Mouse (Mus musculus): ENCODE results near the gene C130032M10Rik.

- TF ChIP-seq MAX (IDR thresholded peaks at IDR 0.05) (no peak), CTCF (IDR thresholded peaks at IDR 0.05; ENCODE audit: control insufficient read depth, insufficient read depth, insufficient read length) (no peak), MYOG (IDR thresholded peaks at IDR 0.05; ENCODE audit: control insufficient read depth, extremely low read depth, insufficient read length) (no peak), USF1 (IDR thresholded peaks at IDR 0.05; ENCODE audit: low read depth) (no peak)
Measured at GRCm38 (mm10) chr9:114557086-114557485, 41.6 kb downstream of the C130032M10Rik start.
